10 mouse cellular contexts compared by ENCODE assay signal in the genomic region with DNA sequence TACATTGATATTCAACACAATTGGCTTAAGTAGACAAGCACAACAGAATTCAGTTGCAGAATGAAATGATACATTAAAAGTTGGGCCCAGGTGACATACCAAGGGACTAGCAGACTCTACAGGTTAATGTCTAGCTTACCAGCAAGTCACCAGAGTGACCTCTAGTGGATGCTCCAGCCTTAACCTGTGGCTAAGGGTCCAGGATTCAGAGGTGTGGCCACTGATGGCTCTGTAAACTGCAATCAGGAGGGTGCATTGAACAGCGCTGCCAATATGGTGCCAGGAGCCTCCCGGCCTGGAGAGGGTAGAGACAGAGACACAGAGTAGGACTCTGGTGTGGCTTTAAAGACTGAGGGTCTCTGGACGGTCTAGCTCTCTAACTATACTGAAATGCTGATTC. TPM values are rescaled to one million over a fixed set of nuclear protein-coding genes. Genes with fewer than 3 reads are reported as not detected.
DNase-seq lines count a peak whose midpoint lies in the region; ATAC-seq and TF ChIP-seq lines count a peak whose summit lies in the region.
"Had no signal": no experiment of that assay in that cellular context is flagged by ENCODE, and none has a peak within 500 bp of the region (broad histone marks: within the 10 kb centered on the region; RNA-seq: fewer than 3 reads in every experiment).

No protein-coding gene starts in this region.

- H3K9me3 ChIP-seq in midbrain, postnatal 0 days (ENCODE audit: low read length) = no peaks in the 10 kb centered on the region
- H3K9me3 ChIP-seq in midbrain, embryonic 15.5 days = no peaks in the 10 kb centered on the region
- no peaks in the 10 kb centered on the region for H3K9me3 ChIP-seq in kidney, embryonic 16.5 days (ENCODE audit: low read length)
- no peaks in the 10 kb centered on the region for H3K9me3 ChIP-seq in forebrain, embryonic 10.5 days
- H3K9me3 ChIP-seq: embryonic facial prominence, embryonic 15.5 days; megakaryocyte, embryonic 14.5 days had no signal

- peak; percentile 62 for TF ChIP-seq CTCF in midbrain, postnatal 0 days (IDR thresholded peaks at IDR 0.05)

- no peak for ATAC-seq in midbrain, postnatal 0 days (ENCODE audit: low FRiP score)
- no peak for ATAC-seq in midbrain, embryonic 15.5 days (replicated peaks)
- ATAC-seq in kidney, embryonic 16.5 days (ENCODE audit: low FRiP score, low TSS enrichment) = peak; percentile 77; the same call in 1 of the 2 replicates

- DNase-seq in midbrain, postnatal 0 days (ENCODE audit: low spot score) = no peak
- DNase-seq in cerebellum, adult 18-20 months = peak; percentile 28 to 50
- peak; percentile 10 for DNase-seq in retina, postnatal 1 day
- DNase-seq in layer of hippocampus, adult 8-10 months (ENCODE audit: low spot score in 2 of 2) = no peak
- no peak for DNase-seq in right cerebral cortex, postnatal 14 days
- DNase-seq in forebrain, embryonic 10.5 days (ENCODE audit: extremely low spot score, low spot score) = no peak

- no peaks in the 10 kb centered on the region for H3K27me3 ChIP-seq in midbrain, postnatal 0 days (ENCODE audit: insufficient read depth, low read length)
- H3K27me3 ChIP-seq in midbrain, embryonic 15.5 days (replicated peaks) = no peaks in the 10 kb centered on the region
- H3K27me3 ChIP-seq in kidney, embryonic 16.5 days (ENCODE audit: insufficient read depth, low read length) = no peaks in the 10 kb centered on the region
- H3K27me3 ChIP-seq in forebrain, embryonic 10.5 days (ENCODE audit: poor library complexity, severe bottlenecking) = no peaks in the 10 kb centered on the region
- H3K27me3 ChIP-seq: embryonic facial prominence, embryonic 15.5 days had no signal

- no peaks in the 10 kb centered on the region for H3K36me3 ChIP-seq in midbrain, postnatal 0 days (ENCODE audit: insufficient read depth, low read length)
- no peaks in the 10 kb centered on the region for H3K36me3 ChIP-seq in midbrain, embryonic 15.5 days (replicated peaks)
- no peaks in the 10 kb centered on the region for H3K36me3 ChIP-seq in kidney, embryonic 16.5 days (ENCODE audit: insufficient read depth, low read length)
- H3K36me3 ChIP-seq in forebrain, embryonic 10.5 days (replicated peaks) = no peaks in the 10 kb centered on the region
- H3K36me3 ChIP-seq: embryonic facial prominence, embryonic 15.5 days had no signal

- H3K4me2 ChIP-seq in midbrain, postnatal 0 days (ENCODE audit: low read depth, low read length, poor library complexity, severe bottlenecking) = no peak overlapping the region
- no peak overlapping the region for H3K4me2 ChIP-seq in midbrain, embryonic 15.5 days
- no peak overlapping the region for H3K4me2 ChIP-seq in kidney, embryonic 16.5 days (replicated peaks; ENCODE audit: low read depth, low read length)
- H3K4me2 ChIP-seq: embryonic facial prominence, embryonic 15.5 days had no signal

- H3K9ac ChIP-seq in midbrain, postnatal 0 days (replicated peaks; ENCODE audit: low read length, poor library complexity, severe bottlenecking) = no peak overlapping the region
- H3K9ac ChIP-seq in midbrain, embryonic 15.5 days = no peak overlapping the region
- no peak overlapping the region for H3K9ac ChIP-seq in kidney, embryonic 16.5 days (replicated peaks; ENCODE audit: low read length)
- H3K9ac ChIP-seq: embryonic facial prominence, embryonic 15.5 days had no signal

- no peak overlapping the region for H3K27ac ChIP-seq in midbrain, postnatal 0 days (ENCODE audit: low read depth, low read length)
- no peak overlapping the region for H3K27ac ChIP-seq in midbrain, embryonic 15.5 days
- no peak overlapping the region for H3K27ac ChIP-seq in kidney, embryonic 16.5 days (ENCODE audit: low read length)
- H3K27ac ChIP-seq in forebrain, embryonic 10.5 days = no peak overlapping the region
- H3K27ac ChIP-seq: embryonic facial prominence, embryonic 15.5 days had no signal

- H3K4me1 ChIP-seq in midbrain, postnatal 0 days (ENCODE audit: insufficient read depth, low read length) = peaks cover 5% of the 10 kb centered on the region
- H3K4me1 ChIP-seq in midbrain, embryonic 15.5 days = peaks cover 6% of the 10 kb centered on the region
- H3K4me1 ChIP-seq in kidney, embryonic 16.5 days (ENCODE audit: insufficient read depth, low read length) = no peaks in the 10 kb centered on the region
- H3K4me1 ChIP-seq in forebrain, embryonic 10.5 days = peaks cover 13% of the 10 kb centered on the region

- H3K4me3 ChIP-seq in midbrain, postnatal 0 days (ENCODE audit: low read depth, low read length) = no peak overlapping the region
- H3K4me3 ChIP-seq in midbrain, embryonic 15.5 days = no peak overlapping the region
- no peak overlapping the region for H3K4me3 ChIP-seq in kidney, embryonic 16.5 days (ENCODE audit: low read length)
- no peak overlapping the region for H3K4me3 ChIP-seq in forebrain, embryonic 10.5 days
- H3K4me3 ChIP-seq: embryonic facial prominence, embryonic 15.5 days; megakaryocyte, embryonic 14.5 days had no signal

- WGBS in midbrain, postnatal 0 days = 33% methylated on average over 3 of the region's 3 CpGs
- WGBS in midbrain, embryonic 15.5 days = 23% methylated on average over 3 of the region's 3 CpGs
- 23% methylated on average over 3 of the region's 3 CpGs for WGBS in kidney, embryonic 16.5 days
- WGBS in forebrain, embryonic 10.5 days = 15% methylated on average over 3 of the region's 3 CpGs

RNA-seq across cellular contexts. Expression of a gene that starts 2.0 kb away (rescaled TPM):
- 1.8 and 3.1 TPM in 2 replicates for total RNA-seq in midbrain, postnatal 0 days (2014; rRNA removed)
- polyA plus RNA-seq in midbrain, postnatal 0 days (2015; fragmentation: Nextera tagmentation; extraction: Ambion mirVana) = 1.6 and 2.3 TPM in 2 replicates
- 2.0 and 2.7 TPM in 2 replicates for polyA plus RNA-seq in midbrain, embryonic 15.5 days (2015; fragmentation: Nextera tagmentation; extraction: Ambion mirVana)
- not detected in 2 replicates for polyA plus RNA-seq in kidney, embryonic 16.5 days (2015; fragmentation: Nextera tagmentation; extraction: Ambion mirVana)
- under 1 TPM; 0.39 to 0.89 (median 0.72) TPM for total RNA-seq in layer of hippocampus, adult 8-10 months (2022)
- polyA plus RNA-seq in forebrain, embryonic 10.5 days (2016; fragmentation: Nextera tagmentation; extraction: Ambion mirVana) = not detected in 2 replicates

RNA-seq across cellular contexts. Expression of a gene that starts 53.1 kb away (rescaled TPM):
- 0.66 TPM in 1 of 2 replicates, not detected in the other for total RNA-seq in midbrain, postnatal 0 days (2014; rRNA removed)
- polyA plus RNA-seq in midbrain, postnatal 0 days (2015; fragmentation: Nextera tagmentation; extraction: Ambion mirVana) = 0.20 and 0.36 TPM in 2 replicates
- 0.23 and 0.36 TPM in 2 replicates for polyA plus RNA-seq in midbrain, embryonic 15.5 days (2015; fragmentation: Nextera tagmentation; extraction: Ambion mirVana)
- 0.09 TPM in 1 of 2 replicates, not detected in the other for polyA plus RNA-seq in kidney, embryonic 16.5 days (2015; fragmentation: Nextera tagmentation; extraction: Ambion mirVana)
- not detected for total RNA-seq in layer of hippocampus, adult 8-10 months (2022)
- not detected in 2 replicates for polyA plus RNA-seq in forebrain, embryonic 10.5 days (2016; fragmentation: Nextera tagmentation; extraction: Ambion mirVana)

Comparison
In these comparisons a context has a peak if more than half of its experiments do, and no peak if none do; other contexts are left out.
1. DNase-seq: peak in cerebellum, adult 18-20 months (2 of 2) and retina, postnatal 1 day (single experiment); none in midbrain, postnatal 0 days (single experiment), layer of hippocampus, adult 8-10 months (0 of 2), right cerebral cortex, postnatal 14 days (single experiment) and forebrain, embryonic 10.5 days (single experiment).